Mouse (Mus musculus): Measurements from ENCODE around the gene Zfp74. TPM values are rescaled to one million over a fixed set of nuclear protein-coding genes. Genes with fewer than 3 reads are reported as not detected.
A peak's percentile ranks its signal among the peaks of the same experiment; 100 is the strongest.

Gene Zfp74
- polyA plus RNA-seq (2015; fragmentation: Nextera tagmentation; extraction: Ambion mirVana): 1.3 and 1.5 TPM in 2 replicates

GRCm38 (mm10) chr7:29953513-29954401 lies at the start of gene Zfp74:
Zfp74 (minus strand) TSS chr7:29954089.
- H3K9me3 ChIP-seq (replicated peaks; ENCODE audit: control insufficient read depth, low read length): peaks cover 3% of the 10 kb centered on the region; the same call in 1 of the 2 replicates
- ATAC-seq (ENCODE audit: low read depth): peak; percentile 92
- H3K27me3 ChIP-seq (ENCODE audit: control insufficient read depth, insufficient read depth, low read depth, low read length): no peaks in the 10 kb centered on the region
- peak within 1 kb of the TSS; percentile 87 for H3K27ac ChIP-seq (ENCODE audit: low read length)
- WGBS (ENCODE audit: insufficient replicate concordance): under 1% methylated on average over 51 of the region's 52 CpGs
- peak within 1 kb of the TSS; percentile 85 for H3K9ac ChIP-seq (ENCODE audit: low read depth, low read length)
- peak within 1 kb of the TSS; percentile 78 for H3K4me3 ChIP-seq (ENCODE audit: low read depth, low read length)
- peak within 1 kb of the TSS; percentile 83 for H3K4me2 ChIP-seq (ENCODE audit: low read depth, low read length)
- peaks cover 3% of the 10 kb centered on the region for H3K4me1 ChIP-seq (ENCODE audit: control insufficient read depth, low read depth, low read length)
- no peaks in the 10 kb centered on the region for H3K36me3 ChIP-seq (ENCODE audit: control insufficient read depth, insufficient read depth)

GRCm38 (mm10) chr7:30000601-30001000 lies 46.7 kb upstream of the Zfp74 start:
- no peaks in the 10 kb centered on the region for H3K9me3 ChIP-seq (replicated peaks; ENCODE audit: control insufficient read depth, low read length)
- no peaks in the 10 kb centered on the region for H3K4me1 ChIP-seq (ENCODE audit: control insufficient read depth, low read depth, low read length)
- 61% methylated on average over 5 of the region's 5 CpGs for WGBS (ENCODE audit: insufficient replicate concordance)
- no peak overlapping the region for H3K4me2 ChIP-seq (ENCODE audit: low read depth, low read length)
- ATAC-seq (ENCODE audit: low read depth): peak; percentile 71
- no peaks in the 10 kb centered on the region for H3K27me3 ChIP-seq (ENCODE audit: control insufficient read depth, insufficient read depth, low read depth, low read length)
- H3K36me3 ChIP-seq (ENCODE audit: control insufficient read depth, insufficient read depth): peaks cover 17% of the 10 kb centered on the region
- no peak overlapping the region for H3K4me3 ChIP-seq (ENCODE audit: low read depth, low read length)
- H3K9ac ChIP-seq (ENCODE audit: low read depth, low read length): no peak overlapping the region
- no peak overlapping the region for H3K27ac ChIP-seq (ENCODE audit: low read length)

- Histone ChIP-seq H3K4me3 (ENCODE audit: low read depth, low read length) (no peak overlapping the region), H3K9me3 (replicated peaks; ENCODE audit: control insufficient read depth, low read length) (no peaks in the 10 kb centered on the region), H3K4me2 (ENCODE audit: low read depth, low read length) (no peak overlapping the region), H3K27ac (ENCODE audit: low read length) (no peak overlapping the region), H3K9ac (ENCODE audit: low read depth, low read length) (no peak overlapping the region), H3K36me3 (ENCODE audit: control insufficient read depth, insufficient read depth) (peaks cover 27% of the 10 kb centered on the region), H3K4me1 (ENCODE audit: control insufficient read depth, low read depth, low read length) (no peaks in the 10 kb centered on the region), H3K27me3 (ENCODE audit: control insufficient read depth, insufficient read depth, low read depth, low read length) (no peaks in the 10 kb centered on the region)
- WGBS (ENCODE audit: insufficient replicate concordance): 82% methylated on average over 8 of the region's 8 CpGs
- ATAC-seq (ENCODE audit: low read depth): no peak
Observed at GRCm38 (mm10) chr7:29995134-29995533, 41.2 kb upstream of the Zfp74 start.

GRCm38 (mm10) chr7:29993340-29993739 lies 39.5 kb upstream of the Zfp74 start:
- Histone ChIP-seq H3K36me3 (ENCODE audit: control insufficient read depth, insufficient read depth) (peaks cover 22% of the 10 kb centered on the region), H3K4me2 (ENCODE audit: low read depth, low read length) (no peak overlapping the region), H3K9ac (ENCODE audit: low read depth, low read length) (no peak overlapping the region), H3K4me3 (ENCODE audit: low read depth, low read length) (no peak overlapping the region), H3K9me3 (replicated peaks; ENCODE audit: control insufficient read depth, low read length) (no peaks in the 10 kb centered on the region), H3K27me3 (ENCODE audit: control insufficient read depth, insufficient read depth, low read depth, low read length) (no peaks in the 10 kb centered on the region), H3K4me1 (ENCODE audit: control insufficient read depth, low read depth, low read length) (no peaks in the 10 kb centered on the region), H3K27ac (ENCODE audit: low read length) (no peak overlapping the region)
- no peak for ATAC-seq (ENCODE audit: low read depth)
- 82% methylated on average over 9 of the region's 9 CpGs for WGBS (ENCODE audit: insufficient replicate concordance)

- H3K4me2 ChIP-seq (ENCODE audit: low read depth, low read length): no peak overlapping the region
- no peaks in the 10 kb centered on the region for H3K27me3 ChIP-seq (ENCODE audit: control insufficient read depth, insufficient read depth, low read depth, low read length)
- no peaks in the 10 kb centered on the region for H3K4me1 ChIP-seq (ENCODE audit: control insufficient read depth, low read depth, low read length)
- no peaks in the 10 kb centered on the region for H3K9me3 ChIP-seq (replicated peaks; ENCODE audit: control insufficient read depth, low read length)
- H3K27ac ChIP-seq (ENCODE audit: low read length): no peak overlapping the region
- no peak overlapping the region for H3K9ac ChIP-seq (ENCODE audit: low read depth, low read length)
- 84% methylated on average over 8 of the region's 8 CpGs for WGBS (ENCODE audit: insufficient replicate concordance)
- H3K4me3 ChIP-seq (ENCODE audit: low read depth, low read length): no peak overlapping the region
- peaks cover 20% of the 10 kb centered on the region for H3K36me3 ChIP-seq (ENCODE audit: control insufficient read depth, insufficient read depth)
- no peak for ATAC-seq (ENCODE audit: low read depth)
Observed at GRCm38 (mm10) chr7:29992698-29993097, 38.8 kb upstream of the Zfp74 start.

GRCm38 (mm10) chr7:29989031-29989430 lies 35.1 kb upstream of the Zfp74 start:
- H3K27me3 ChIP-seq (ENCODE audit: control insufficient read depth, insufficient read depth, low read depth, low read length): no peaks in the 10 kb centered on the region
- 0 out of 2 replicates have a peak overlapping the region, but pooled peaks have one; percentile 48 for H3K27ac ChIP-seq (ENCODE audit: low read length)
- no peak overlapping the region for H3K9ac ChIP-seq (ENCODE audit: low read depth, low read length)
- no peak overlapping the region for H3K4me3 ChIP-seq (ENCODE audit: low read depth, low read length)
- peak; percentile 83 for ATAC-seq (ENCODE audit: low read depth)
- H3K9me3 ChIP-seq (replicated peaks; ENCODE audit: control insufficient read depth, low read length): no peaks in the 10 kb centered on the region
- H3K4me1 ChIP-seq (ENCODE audit: control insufficient read depth, low read depth, low read length): no peaks in the 10 kb centered on the region; the same call in 1 of the 2 replicates
- 69% methylated on average over 11 of the region's 11 CpGs for WGBS (ENCODE audit: insufficient replicate concordance)
- no peak overlapping the region for H3K4me2 ChIP-seq (ENCODE audit: low read depth, low read length)
- H3K36me3 ChIP-seq (ENCODE audit: control insufficient read depth, insufficient read depth): peaks cover 14% of the 10 kb centered on the region

- H3K4me3 ChIP-seq (ENCODE audit: low read depth, low read length): no peak overlapping the region
- H3K9ac ChIP-seq (ENCODE audit: low read depth, low read length): no peak overlapping the region
- peaks cover 9% of the 10 kb centered on the region for H3K36me3 ChIP-seq (ENCODE audit: control insufficient read depth, insufficient read depth)
- H3K4me2 ChIP-seq (ENCODE audit: low read depth, low read length): no peak overlapping the region
- peaks cover 9% of the 10 kb centered on the region for H3K4me1 ChIP-seq (ENCODE audit: control insufficient read depth, low read depth, low read length)
- no peaks in the 10 kb centered on the region for H3K9me3 ChIP-seq (replicated peaks; ENCODE audit: control insufficient read depth, low read length)
- no peaks in the 10 kb centered on the region for H3K27me3 ChIP-seq (ENCODE audit: control insufficient read depth, insufficient read depth, low read depth, low read length)
- WGBS (ENCODE audit: insufficient replicate concordance): 80% methylated on average over 5 of the region's 5 CpGs
- no peak overlapping the region for H3K27ac ChIP-seq (ENCODE audit: low read length)
- no peak for ATAC-seq (ENCODE audit: low read depth)
Observed at GRCm38 (mm10) chr7:29987551-29987950, 33.7 kb upstream of the Zfp74 start.

GRCm38 (mm10) chr7:29986101-29986500 lies 32.2 kb upstream of the Zfp74 start:
- no peaks in the 10 kb centered on the region for H3K27me3 ChIP-seq (ENCODE audit: control insufficient read depth, insufficient read depth, low read depth, low read length)
- no peaks in the 10 kb centered on the region for H3K9me3 ChIP-seq (replicated peaks; ENCODE audit: control insufficient read depth, low read length)
- no peak for ATAC-seq (ENCODE audit: low read depth)
- peak overlapping the region; percentile 37; the same call in 1 of the 2 replicates for H3K27ac ChIP-seq (ENCODE audit: low read length)
- H3K9ac ChIP-seq (ENCODE audit: low read depth, low read length): no peak overlapping the region
- 77% methylated on average over 8 of the region's 8 CpGs for WGBS (ENCODE audit: insufficient replicate concordance)
- peaks cover 9% of the 10 kb centered on the region for H3K36me3 ChIP-seq (ENCODE audit: control insufficient read depth, insufficient read depth)
- peaks cover 10% of the 10 kb centered on the region for H3K4me1 ChIP-seq (ENCODE audit: control insufficient read depth, low read depth, low read length)
- peak overlapping the region; percentile 46 for H3K4me2 ChIP-seq (ENCODE audit: low read depth, low read length)
- no peak overlapping the region for H3K4me3 ChIP-seq (ENCODE audit: low read depth, low read length)

All from liver, embryonic 16.5 days (tissue).